ENCODE assay signal across 8 mouse cellular contexts in genomic region chr1:153665066-153665715, GRCm38 (mm10). TPM values are rescaled to one million over a fixed set of nuclear protein-coding genes. Genes with fewer than 3 reads are reported as not detected.
DNase-seq lines count a peak whose midpoint lies in the region.

No protein-coding gene starts in this region.

- peaks cover 77% of the 10 kb centered on the region for H3K4me1 ChIP-seq in forebrain, embryonic 10.5 days
- peaks cover 40% of the 10 kb centered on the region for H3K4me1 ChIP-seq in limb, embryonic 10.5 days

- peak overlapping the region; percentile 37 for H3K4me3 ChIP-seq in forebrain, embryonic 10.5 days
- H3K4me3 ChIP-seq in limb, embryonic 10.5 days: peak overlapping the region; percentile 35

- peak; percentile 42 for DNase-seq in gastrocnemius, postnatal 14 days
- no peak for DNase-seq in gastrocnemius, adult 8-10 months (ENCODE audit: low spot score in 2 of 2)
- peak; percentile 96 for DNase-seq in brain, adult 2 months (ENCODE audit: low read depth, low spot score)
- peak; percentile 57 for DNase-seq in forebrain, embryonic 10.5 days (ENCODE audit: extremely low spot score, low spot score)
- peak; percentile 58 for DNase-seq in limb, embryonic 10.5 days (ENCODE audit: low spot score)
- peak; percentile 59 for DNase-seq in right cerebral cortex, adult 18-20 months
- no peak for DNase-seq in urinary bladder, postnatal 25 days (ENCODE audit: low spot score)
- DNase-seq in ovary, postnatal 14 days (ENCODE audit: low spot score): no peak

- H3K27ac ChIP-seq in forebrain, embryonic 10.5 days: peak overlapping the region; percentile 77
- peak overlapping the region; percentile 56; the same call in 1 of the 2 replicates for H3K27ac ChIP-seq in limb, embryonic 10.5 days

- H3K36me3 ChIP-seq in forebrain, embryonic 10.5 days (replicated peaks): no peaks in the 10 kb centered on the region
- no peaks in the 10 kb centered on the region for H3K36me3 ChIP-seq in limb, embryonic 10.5 days

- H3K9me3 ChIP-seq in forebrain, embryonic 10.5 days: no peaks in the 10 kb centered on the region
- H3K9me3 ChIP-seq in limb, embryonic 10.5 days (replicated peaks): no peaks in the 10 kb centered on the region

- WGBS in forebrain, embryonic 10.5 days: 2% methylated on average over 10 of the region's 10 CpGs
- 6% methylated on average over 10 of the region's 10 CpGs for WGBS in limb, embryonic 10.5 days

- peaks cover 73% of the 10 kb centered on the region for H3K27me3 ChIP-seq in forebrain, embryonic 10.5 days (ENCODE audit: poor library complexity, severe bottlenecking)
- H3K27me3 ChIP-seq in limb, embryonic 10.5 days (ENCODE audit: low read depth, poor library complexity, severe bottlenecking): peaks cover 86% of the 10 kb centered on the region

- intact Hi-C loops in gastrocnemius, postnatal 14 days (cut with DNase I; ENCODE audit: low total_unique reads): no loop called here

RNA-seq across cellular contexts. Expression of gene Rgs8, which starts 12.4 kb away (rescaled TPM):
- total RNA-seq in gastrocnemius, postnatal 14 days (2021): under 1 TPM; 0.31 to 0.68 TPM
- total RNA-seq in gastrocnemius, adult 8-10 months (2022): not detected
- polyA plus RNA-seq in forebrain, embryonic 10.5 days (2016; fragmentation: Nextera tagmentation; extraction: Ambion mirVana): 9.1 and 9.6 TPM in 2 replicates
- polyA plus RNA-seq in limb, embryonic 10.5 days (2016; fragmentation: Nextera tagmentation; extraction: Ambion mirVana): 0.28 and 0.61 TPM in 2 replicates

Comparison
In these comparisons a context has a peak if more than half of its experiments do, and no peak if none do; other contexts are left out.
1. DNase-seq: peak in gastrocnemius, postnatal 14 days (single experiment), brain, adult 2 months (single experiment), forebrain, embryonic 10.5 days (single experiment), limb, embryonic 10.5 days (single experiment) and right cerebral cortex, adult 18-20 months (single experiment); none in gastrocnemius, adult 8-10 months (0 of 2), urinary bladder, postnatal 25 days (single experiment) and ovary, postnatal 14 days (single experiment).